Mouse (Mus musculus): Measurements from ENCODE around the gene Ewsr1.

- TF ChIP-seq TCF12 (IDR thresholded peaks at IDR 0.05; ENCODE audit: insufficient read depth, poor library complexity, severe bottlenecking) (no peak), POLR2A (IDR thresholded peaks at IDR 0.05; ENCODE audit: insufficient read length, low read depth) (no peak), E2F4 (IDR thresholded peaks at IDR 0.05; ENCODE audit: insufficient read depth) (no peak), MYOD1 (IDR thresholded peaks at IDR 0.05; ENCODE audit: control insufficient read depth in 1 of 3, insufficient read length in 2 of 3, low read depth in 2 of 3) (no peak)
These were observed 2.6 kb upstream of the Ewsr1 start for GRCm38 (mm10) chr11:5101641-5102040.
